Mouse (Mus musculus) R1 (cell line): ENCODE results near the gene Pdpk1.
"Not testable (repeated sequence)": the region's sequence is repeated elsewhere in the genome, so short reads cannot be mapped to it uniquely, and the experiment has no call there.

Experiments
- DNase-seq: peaks from one replicate; pipeline ENCODE4 v3.0.0-alpha.2; 2018; ENCODE audit warnings: low read depth, low spot score

Pdpk1 gene

DNA sequence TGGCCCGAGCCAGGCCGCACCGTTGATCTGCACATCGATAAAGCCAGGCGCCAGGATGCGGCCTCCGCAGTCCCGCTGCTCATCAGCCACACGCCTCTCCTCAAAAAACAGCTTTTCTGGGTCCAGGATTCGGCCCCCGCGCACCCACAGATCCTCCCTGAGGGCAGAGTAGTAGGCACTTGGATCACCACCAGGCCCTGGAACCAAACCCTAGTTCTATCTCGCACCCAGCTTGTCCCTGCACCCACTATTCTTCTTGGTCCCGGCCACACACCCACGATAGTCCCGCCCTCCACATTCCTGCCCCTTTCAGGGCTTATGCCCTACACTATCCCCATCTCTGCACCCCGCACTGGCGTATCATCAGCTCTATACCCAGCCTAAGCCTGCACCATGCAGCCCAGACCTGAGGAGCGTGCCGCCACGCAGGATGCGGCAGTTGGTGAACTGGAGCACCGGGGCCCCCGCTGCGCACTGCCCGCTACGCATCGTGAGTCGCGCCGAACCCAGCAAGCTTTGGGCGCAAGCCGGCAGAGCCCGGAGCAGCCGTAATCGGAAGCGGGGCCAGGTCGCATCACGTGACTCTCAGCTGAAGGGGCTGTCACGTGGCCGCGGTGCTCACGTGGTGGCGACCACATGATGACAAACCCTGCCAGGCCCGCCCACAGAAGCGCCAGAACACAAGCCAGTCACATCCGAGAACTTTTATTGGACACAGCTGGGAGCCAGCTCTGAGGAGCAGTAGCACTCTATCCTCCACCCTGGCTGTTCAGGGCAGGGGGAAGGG lies 12.6 kb upstream of the Pdpk1 start, which contains the start of gene Amdhd2:
TSS of gene Amdhd2 (minus strand) at position 591 of the 787 bp plus-strand sequence.
- peak; percentile 98 for DNase-seq

DNA sequence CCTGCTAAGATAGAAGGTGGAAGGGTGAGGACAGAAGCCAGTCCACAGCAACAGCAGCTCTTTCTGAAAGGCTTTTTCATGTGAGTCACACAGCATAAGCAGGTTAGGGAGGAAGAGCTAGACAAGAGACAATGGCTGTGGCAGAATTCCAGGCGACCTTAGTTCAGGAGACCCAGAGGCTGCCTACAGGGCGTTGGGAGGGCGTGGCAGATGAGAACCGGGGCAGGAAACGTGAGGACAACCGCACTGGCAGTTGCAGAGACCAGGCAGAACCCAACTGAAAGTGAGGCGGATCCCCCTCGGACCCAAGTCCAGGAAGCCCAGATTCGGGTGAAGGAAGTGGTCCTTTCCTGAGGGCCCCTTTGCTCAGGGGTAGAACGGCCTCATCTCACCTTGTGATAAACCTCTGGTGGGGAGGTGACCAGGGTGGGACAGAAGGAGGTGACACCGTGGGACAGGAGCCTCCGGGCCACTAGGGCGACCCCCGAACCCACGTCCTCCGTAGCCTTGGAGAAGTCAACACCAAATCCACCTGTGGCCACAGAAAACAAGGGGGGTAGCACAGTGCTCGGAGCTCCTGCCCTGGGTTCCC lies 12.0 kb upstream of the Pdpk1 start:
- peak; percentile 64 for DNase-seq

DNA sequence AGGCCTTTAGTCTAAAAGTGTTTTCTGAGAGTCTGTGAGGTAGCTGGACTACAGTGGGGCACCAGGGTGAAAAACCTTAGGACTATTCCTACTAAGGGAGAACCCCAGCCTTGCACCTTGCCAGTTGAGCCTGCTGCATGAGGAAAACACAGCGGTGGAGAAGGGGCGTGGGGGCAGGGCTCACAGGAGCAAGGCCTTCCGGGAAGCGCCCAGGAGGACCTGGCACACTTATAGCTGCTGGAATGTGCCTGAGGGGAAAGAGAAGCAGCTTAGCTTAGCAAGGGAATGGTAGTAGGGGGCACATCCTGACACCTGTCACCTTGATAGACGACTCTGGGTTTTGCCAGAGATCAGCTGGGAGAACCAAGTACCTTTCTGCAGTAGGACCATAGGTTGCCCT lies 10.7 kb upstream of the Pdpk1 start:
- DNase-seq, result peak; percentile 33

DNA sequence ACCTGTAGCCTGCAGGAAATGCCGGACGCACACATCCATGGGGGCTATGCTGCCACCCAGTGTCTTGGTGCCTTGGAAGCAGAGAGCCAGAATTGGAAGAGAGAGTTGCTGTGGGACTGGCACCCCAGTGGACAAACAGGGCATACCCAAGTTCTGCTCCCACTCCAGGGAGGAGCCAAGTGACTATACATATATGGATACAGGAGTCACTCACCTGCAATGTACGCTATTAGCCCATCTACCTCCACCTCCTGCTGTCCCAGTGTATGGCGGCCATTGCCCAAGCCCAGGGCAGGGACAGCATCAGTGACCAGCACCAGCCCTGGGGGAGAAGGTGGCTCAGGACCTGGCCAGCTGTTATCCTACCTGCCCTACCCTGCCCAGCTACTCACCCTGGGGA lies 6.8 kb upstream of the Pdpk1 start:
- DNase-seq, result no peak

DNA sequence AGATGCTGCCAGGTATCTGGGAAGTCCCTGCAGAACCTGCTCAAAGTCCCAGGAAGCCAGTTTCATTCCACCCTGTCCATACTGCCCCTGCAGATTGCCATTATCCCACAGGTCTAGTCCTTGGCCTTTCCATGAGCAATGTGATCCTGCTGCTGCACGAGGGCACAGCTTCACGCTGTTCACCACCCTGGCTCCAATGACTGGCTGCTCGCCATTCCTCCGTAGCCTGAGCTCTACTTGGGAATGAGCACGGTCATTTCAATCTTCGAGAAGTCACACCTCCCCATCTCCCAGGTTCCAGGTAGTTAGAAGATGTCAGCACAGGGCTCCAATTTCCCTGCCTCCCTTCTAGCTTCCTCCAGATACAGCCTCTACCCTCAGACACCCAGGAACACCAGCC lies 6.4 kb upstream of the Pdpk1 start:
- no peak for DNase-seq

DNA sequence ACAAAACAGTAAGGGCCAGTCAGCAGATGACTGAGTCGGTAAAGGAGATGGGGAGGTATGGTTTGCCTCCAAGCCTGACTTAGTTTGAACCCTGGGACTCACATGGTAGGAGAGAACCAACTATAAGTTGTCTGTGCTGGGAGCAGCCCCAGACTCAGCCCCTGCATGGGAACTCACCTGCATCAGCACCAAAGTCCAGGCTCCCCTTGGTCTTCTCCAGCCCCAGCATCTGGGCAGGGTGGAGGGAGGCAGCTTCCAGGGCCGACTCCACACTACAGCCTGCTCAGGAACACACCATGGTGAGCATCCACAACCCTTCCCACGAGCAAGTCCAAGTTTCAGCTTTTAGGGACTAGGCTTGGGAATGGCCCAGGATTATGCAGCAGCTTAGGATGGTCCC lies 5.7 kb upstream of the Pdpk1 start:
- DNase-seq, result no peak

DNA sequence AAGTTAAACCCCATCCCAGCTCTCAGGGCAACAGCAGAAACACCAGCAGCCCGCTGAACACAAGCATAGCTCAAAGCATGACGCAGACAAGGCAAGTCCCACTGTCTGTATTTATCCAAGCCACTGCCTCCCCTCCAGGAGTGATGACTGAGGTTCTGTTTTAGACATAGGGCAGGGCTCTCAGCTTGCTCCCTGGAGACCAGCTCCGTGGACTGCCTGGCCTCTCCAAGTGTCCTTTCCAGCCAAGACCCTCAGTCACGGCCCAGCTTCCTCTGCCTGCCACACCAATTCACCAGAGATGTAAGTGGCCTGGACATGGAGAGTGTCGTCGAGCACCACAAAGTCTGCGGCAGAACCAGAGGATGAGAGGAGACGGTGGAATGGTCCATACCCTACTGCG lies 5.0 kb upstream of the Pdpk1 start:
- no peak for DNase-seq

DNA sequence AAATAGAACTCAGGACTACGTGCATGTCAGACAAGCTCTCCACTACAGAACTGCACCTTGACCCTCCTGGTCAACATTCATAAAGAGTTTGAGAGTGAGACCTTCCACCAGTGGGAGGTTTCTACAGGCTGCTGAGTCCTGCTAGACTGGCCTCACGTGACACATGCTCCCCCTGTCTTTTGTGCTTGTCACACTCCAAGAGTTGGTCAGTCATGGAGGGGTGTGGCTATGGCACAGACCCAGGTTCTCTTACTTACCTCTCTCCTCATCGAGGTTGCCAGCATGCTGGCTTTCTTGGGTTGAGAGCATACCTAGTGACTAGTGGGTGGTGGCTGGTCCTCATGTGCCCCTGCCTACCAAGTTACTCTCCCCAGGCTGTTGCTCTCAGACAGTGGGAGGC lies 3.7 kb upstream of the Pdpk1 start:
- DNase-seq, result no peak

DNA sequence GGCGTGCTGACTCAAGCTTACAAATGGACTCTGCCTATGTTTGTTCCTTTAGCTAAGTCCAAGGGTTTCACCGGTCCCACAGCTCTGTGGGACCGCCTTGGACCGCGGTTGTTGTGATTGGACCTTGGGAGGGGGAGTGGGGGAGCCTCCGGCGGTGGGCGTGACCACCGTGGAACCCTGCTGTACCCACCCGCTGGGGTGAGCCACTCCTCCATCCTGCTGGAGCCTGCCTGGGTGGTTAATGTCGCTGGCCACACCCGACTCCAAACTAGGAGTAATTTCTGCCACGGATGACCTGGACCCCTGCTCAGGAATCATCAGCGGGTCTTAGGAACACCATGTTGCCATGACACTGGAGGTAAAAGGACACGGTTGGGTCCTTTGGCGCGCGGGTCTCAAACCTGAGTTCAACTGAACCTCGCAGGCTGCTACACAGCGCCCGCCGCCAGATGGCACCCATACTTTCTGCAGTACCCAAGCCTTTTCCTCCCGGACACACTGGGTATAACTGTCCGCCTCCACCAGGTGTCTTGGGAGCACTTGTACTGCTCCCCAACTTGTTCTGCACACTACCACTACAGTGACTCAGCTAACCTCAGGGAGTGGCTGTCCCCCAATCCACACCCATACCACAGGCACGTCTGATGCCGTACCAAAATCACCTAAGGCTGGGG lies 1.3 kb upstream of the Pdpk1 start:
- peak; percentile 97 for DNase-seq

DNA sequence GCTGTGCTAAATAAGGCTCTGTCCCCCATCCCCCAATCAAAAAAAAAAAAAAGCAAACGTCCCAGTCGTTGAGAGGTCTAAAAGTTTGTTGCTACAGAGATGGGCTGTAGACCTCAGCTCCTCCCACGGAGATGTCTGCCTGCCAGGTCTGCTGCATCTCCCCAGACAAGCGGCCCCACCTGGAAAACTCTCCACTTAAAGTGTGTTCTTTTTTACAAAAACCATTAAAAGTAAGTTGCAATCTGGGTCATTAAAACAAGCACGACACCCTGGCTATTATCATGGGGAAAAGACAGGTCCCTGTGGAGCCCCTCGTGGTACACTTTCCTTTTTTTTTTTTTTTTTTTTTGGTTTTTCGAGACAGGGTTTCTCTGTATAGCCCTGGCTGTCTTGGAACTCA lies 658 bp upstream of the Pdpk1 start:
- peak; percentile 69 for DNase-seq

DNA sequence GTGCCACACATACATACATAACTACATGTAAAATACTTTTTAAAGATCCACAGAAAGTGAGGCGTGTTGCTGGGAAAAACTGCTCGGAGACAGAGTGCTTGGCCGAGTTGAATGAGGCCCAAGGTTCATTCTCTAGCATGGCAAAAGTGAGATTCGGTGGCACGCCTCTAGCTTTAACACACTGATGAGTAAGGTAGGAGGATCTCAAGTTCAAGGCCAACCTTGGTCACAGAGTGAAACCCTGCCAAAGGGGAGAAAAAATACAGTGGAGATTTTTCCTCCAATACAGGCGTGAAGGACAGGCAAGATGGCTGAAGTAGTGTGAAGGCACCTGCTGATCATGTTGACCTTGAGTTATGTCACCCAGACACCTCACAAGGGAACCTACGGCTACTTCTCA lies 1.3 kb downstream of the Pdpk1 start:
- no peak for DNase-seq

DNA sequence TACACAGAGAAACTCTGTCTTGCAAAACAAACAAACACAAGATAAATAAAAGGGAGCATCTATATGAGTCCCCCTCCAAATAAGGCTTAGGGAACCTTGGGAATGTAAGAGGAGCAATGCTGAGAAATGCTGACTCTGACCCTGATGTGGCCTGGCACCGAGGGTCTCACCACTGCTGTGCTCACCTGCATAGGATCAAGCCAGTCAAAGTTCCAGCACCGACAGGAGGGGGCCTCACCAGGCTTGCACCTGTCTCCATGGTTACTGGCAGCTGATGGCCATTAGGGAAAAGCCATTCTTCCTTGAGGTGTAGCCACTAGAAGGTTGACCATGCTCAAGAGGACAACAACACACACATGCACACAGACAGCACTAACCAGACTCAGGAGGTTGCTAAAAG lies 7.8 kb downstream of the Pdpk1 start:
- DNase-seq, result no peak

DNA sequence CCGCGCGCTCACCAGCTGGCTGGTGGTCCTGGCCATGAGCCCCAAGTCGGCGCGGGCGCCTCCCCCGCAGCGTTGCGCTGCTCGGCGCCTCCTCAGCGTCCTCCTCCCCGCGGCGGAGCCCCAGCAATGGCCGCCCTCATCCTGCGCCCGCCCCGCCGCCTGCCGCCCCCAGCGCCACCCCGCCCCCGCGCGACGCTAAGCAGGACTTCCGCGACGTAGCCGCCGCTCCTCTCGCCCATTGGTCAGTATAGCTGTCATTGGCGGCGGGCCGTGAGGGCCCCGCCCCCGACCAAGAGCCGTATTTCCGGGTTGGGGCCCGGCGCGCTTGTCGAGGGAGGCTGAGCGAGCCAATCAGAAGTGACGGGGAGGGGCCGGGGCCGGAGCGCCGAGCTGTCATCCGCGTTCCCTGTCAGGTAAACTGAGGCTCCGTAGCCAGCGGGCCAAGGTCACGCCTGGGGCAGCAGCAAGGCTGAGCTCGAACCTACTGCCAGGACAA lies 9.3 kb downstream of the Pdpk1 start:
- DNase-seq, result peak; percentile 97

DNA sequence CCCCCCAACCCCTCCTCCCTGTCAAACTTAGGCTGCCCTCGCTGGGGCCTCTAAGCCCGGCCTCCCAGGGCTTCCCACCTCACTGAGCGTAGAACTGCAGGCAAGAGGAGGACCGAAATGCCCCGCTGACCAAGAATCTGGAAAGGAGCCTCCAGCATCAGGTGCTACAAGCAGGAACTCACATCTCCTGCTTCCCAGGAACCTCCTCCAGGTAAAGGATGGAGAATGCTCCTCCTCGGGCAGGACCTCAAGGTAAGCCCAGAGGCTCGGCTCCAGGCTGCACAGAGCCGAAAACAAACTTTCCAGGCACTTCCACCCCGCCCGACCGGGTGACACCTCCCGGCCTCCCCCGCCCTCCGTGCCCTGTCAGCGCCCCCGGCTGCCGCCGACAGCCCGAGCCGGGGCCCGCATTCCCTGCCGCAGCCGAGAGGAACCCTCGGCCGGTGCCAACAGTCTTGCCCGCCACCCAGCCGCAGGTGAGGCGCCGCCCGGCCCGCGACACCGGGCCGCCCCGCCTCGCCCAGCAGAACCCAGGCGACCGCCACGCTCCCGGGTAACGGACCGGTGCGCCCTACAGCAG lies 9.8 kb downstream of the Pdpk1 start:
- peak; percentile 52 for DNase-seq

DNA sequence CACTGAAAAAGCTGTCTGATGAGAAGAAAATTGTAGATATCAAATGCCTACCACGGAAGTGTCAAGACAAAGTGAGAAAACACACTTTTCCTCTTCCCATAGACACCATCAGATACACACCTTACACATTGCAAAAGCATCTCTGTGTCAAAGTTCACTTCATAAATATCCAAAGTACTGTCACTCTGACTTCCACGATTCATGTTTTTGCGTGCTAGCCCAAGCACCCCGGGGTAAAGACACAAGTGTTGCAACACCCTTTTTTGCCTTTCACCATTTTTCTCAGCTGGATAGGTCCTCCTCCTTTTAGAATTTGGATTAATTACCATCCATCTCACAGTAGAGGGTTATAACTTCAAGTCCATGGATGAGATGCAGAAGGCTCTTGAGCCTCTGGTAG lies 10.8 kb downstream of the Pdpk1 start:
- no peak for DNase-seq

DNA sequence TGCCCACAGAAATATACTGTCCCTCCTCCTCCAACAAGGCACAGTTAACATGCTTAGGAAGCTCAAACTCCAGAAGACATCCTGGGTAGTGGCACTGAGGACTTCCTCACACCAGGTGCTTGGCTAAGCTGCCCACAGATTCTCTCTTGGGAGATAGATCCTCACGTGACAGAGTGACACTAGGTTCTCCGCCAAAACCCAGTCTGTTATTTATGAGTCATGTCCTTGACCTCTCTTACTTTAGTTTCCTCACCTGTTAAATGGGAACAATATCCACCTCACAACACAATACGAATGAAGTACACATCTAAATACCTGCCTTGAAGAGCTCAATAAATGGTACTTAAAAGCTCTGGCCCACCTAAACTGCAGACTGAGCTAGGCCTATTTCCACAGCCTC lies 11.5 kb downstream of the Pdpk1 start:
- peak; percentile 47 for DNase-seq

DNA sequence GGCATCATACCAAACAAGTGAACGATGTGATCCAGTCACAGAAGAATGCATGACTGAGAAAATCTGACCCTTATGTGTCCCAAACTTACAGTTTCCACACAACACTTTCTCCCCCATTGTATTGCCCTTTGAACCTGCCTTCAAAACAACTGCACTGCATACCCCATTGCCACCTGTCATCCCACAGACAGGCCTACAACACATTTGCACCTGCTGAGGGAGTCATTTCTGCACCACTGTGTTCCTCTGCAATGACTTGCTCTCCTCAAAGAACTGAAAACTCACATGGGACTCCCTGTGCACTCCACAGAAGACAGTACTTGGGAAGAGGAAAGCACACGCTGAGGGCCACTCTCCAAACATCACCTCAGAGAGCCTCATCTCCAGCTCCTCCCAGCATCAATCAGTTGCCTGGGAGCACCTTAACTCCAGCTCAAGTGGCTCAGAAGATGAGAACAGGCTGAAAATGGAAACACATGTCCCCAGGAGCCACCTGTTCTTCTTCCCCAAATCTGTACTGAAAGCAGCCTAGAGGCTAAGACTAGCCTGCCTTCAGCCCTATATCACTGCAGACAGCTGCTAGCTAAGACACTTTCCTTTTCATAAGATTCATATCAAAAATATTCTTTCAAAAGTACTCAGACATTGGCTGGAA lies 13.4 kb downstream of the Pdpk1 start:
- no peak for DNase-seq

DNA sequence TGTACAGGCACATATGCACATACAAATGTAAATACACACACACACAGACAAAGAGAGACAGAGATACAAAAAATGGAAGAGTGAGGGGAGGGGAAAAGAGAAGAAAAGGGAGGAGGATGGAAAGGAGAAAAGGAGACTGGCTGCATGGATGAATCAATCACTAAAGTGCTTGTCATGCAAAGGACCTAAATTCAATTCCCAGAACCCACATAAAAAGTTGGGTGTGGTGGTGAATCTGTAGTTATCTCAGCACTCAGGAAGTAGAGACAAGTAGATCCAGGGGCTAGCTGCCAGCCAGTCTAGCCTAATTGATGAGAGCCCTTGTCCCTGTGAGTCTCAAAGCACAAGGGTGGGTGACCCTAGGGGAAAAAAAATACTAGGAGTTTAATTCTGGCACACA lies 16.7 kb downstream of the Pdpk1 start:
- peak; percentile 75 for DNase-seq

DNA sequence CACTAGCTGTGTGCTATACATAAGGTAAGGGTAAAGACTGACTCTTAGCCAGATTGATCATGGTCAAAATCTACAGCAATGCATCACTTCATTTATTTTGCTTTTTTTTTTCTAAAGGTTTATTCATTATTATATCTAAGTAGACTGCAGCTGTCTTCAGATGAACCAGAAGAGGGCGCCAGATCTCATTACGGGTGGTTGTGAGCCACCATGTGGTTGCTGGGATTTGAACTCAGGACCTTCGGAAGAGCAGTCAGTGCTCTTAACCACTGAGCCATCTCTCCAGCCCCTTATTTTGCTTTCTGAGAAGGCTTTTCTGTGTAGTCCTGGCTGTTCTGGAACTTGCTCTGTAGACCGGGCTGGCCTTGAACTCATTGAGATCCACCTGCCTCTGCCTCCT lies 17.8 kb downstream of the Pdpk1 start:
- DNase-seq, result not testable (repeated sequence)

DNA sequence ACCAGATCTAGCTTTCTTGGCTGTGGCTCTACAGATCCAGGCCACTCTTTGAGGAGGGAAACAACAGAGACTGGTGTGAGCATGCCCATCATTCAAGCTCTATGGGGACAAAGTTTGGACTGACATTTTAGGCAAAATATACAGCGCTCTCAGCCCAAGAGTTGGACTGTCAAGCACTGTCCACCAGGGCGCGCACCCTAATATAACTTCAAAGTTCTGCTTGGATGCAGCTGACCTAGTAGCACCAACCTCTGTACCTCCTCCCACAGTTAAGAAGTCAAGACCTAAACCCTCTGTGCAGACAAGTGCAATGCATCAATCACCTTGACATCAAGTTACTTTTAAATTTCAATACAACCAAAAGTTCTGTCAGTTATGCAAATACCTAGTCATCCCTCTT lies 19.2 kb downstream of the Pdpk1 start:
- DNase-seq, result peak; percentile 65

DNA sequence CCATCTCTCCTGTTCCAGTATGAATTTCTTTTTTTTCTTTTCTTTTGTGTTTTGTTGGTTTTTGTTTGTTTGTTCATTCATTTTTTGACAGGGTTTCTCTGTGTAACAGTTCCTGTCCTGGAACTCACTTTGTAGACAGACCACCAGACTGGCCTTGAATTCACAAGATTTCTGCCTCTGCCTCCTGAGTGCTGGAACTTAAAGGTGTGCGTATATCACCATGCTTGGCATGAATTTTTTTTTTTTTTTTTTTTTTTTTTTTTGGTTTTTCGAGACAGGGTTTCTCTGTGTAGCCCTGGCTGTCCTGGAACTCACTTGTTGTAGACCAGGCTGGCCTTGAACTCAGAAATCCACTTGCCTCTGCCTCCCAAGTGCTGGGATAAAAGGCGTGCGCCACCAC lies 21.5 kb downstream of the Pdpk1 start:
- not testable (repeated sequence) for DNase-seq

DNA sequence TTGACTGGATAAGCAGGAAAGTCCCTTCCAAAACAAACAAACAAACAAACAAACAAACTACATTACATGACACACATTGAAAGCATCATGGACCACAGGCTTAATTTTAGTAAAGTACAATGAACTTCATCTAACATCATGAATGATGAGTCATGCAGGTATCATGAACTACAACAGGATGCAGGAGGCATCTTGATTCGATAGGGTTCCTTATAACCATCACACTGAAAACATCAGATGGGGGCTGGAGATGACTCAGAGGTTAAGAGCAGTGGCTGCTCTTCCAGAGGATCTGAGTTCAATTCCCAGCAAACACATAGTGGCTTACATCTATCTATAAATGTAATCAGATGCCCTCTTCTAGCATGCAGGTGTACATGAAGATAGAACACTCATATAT lies 23.1 kb downstream of the Pdpk1 start:
- no peak for DNase-seq
